Mouse (Mus musculus) liver, embryonic 16.5 days (tissue): ENCODE measurements at regions not wholly inside any gene's neighbourhood (a gene's known extent, or its start where the extent isn't known, plus 50 kb on each side); places are given as distances from the start of the nearest gene placed in this dataset.

Source experiments
- ATAC-seq: fragments of 200-750 bp; cut with Nextera tagmentation; 2 replicates; pipeline ENCODE4 v1.8.0; 2017; ENCODE audit warnings: low read depth, mild to moderate bottlenecking, moderate number of reproducible peaks, moderate library complexity
- H3K27ac ChIP-seq: fragments of 300-500 bp; sonication (generic); 2 replicates; pipeline ENCODE4 v1.5.1; 2014; ENCODE audit warnings: mild to moderate bottlenecking, low read length
- H3K27me3 ChIP-seq: fragments of 300-500 bp; sonication (generic); 2 replicates; pipeline ENCODE4 v1.6.1; 2014; ENCODE audit warnings: low read depth, low read length, mixed read lengths; ENCODE audit not compliant: control insufficient read depth, insufficient read depth
- H3K36me3 ChIP-seq: fragments of 300-500 bp; sonication (generic); 2 replicates; pipeline ENCODE4 v1.6.1; 2014; ENCODE audit warnings: mild to moderate bottlenecking; ENCODE audit not compliant: control insufficient read depth, insufficient read depth
- H3K4me1 ChIP-seq: fragments of 300-500 bp; sonication (generic); 2 replicates; pipeline ENCODE4 v1.6.1; 2014; ENCODE audit warnings: low read depth, low read length, mixed read lengths; ENCODE audit not compliant: control insufficient read depth
- H3K4me2 ChIP-seq: fragments of 300-500 bp; sonication (generic); 2 replicates; pipeline ENCODE4 v1.6.1; 2014; ENCODE audit warnings: low read depth, low read length, mixed read lengths
- H3K4me3 ChIP-seq: fragments of 300-500 bp; sonication (generic); 2 replicates; pipeline ENCODE4 v1.5.1; 2014; ENCODE audit warnings: low read depth, mild to moderate bottlenecking, low read length
- H3K9ac ChIP-seq: fragments of 300-500 bp; sonication (generic); 2 replicates; pipeline ENCODE4 v1.6.1; 2014; ENCODE audit warnings: low read depth, low read length
- H3K9me3 ChIP-seq: fragments of 300-500 bp; sonication (generic); replicated peaks from 2 replicates; pipeline ENCODE4 v1.6.1; 2016; ENCODE audit warnings: low read length; ENCODE audit not compliant: control insufficient read depth
- WGBS: fragments of 180-500 bp; shearing (Covaris S2); extraction: QIAGEN DNeasy Blood & Tissue Kit; methylation state at CpG from one replicate; pipeline ENCODE4 v1.1.7; 2014; ENCODE audit not compliant: insufficient replicate concordance; 5-methylcytosine and 5-hydroxymethylcytosine counted together

DNA sequence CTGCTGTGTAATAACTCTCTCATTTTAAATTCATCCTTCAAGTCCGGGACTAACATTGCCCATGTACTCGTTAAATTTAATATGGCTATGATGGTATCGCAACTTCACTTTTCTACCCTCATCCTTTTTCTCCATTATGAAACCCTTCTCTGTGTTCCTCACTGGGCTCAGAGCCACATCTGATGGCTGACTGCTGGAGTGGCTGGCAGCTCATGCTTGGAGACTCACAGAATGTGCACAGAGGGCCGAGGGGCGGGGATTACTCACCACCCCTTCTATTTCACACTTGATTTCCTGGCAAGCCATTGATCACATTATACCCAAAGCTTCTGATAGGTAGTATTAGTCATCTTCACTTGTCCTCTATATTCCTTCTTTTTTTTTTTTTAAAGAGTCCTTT lies 81.1 kb upstream of the Vwde start:
- no peaks in the 10 kb centered on the region for H3K9me3 ChIP-seq
- H3K9ac ChIP-seq = no peak overlapping the region
- no peak overlapping the region for H3K4me3 ChIP-seq
- no peaks in the 10 kb centered on the region for H3K36me3 ChIP-seq
- no peaks in the 10 kb centered on the region for H3K4me1 ChIP-seq
- no peaks in the 10 kb centered on the region for H3K27me3 ChIP-seq
- H3K4me2 ChIP-seq = no peak overlapping the region
- H3K27ac ChIP-seq = no peak overlapping the region
- ATAC-seq = no peak
- 64% methylated on average over 5 of the region's 5 CpGs for WGBS

GRCm38 (mm10) chr6:13298171-13298570 lies 73.4 kb upstream of the Vwde start:
- Histone ChIP-seq H3K4me3 (no peak overlapping the region), H3K36me3 (no peaks in the 10 kb centered on the region), H3K9me3 (no peaks in the 10 kb centered on the region), H3K4me1 (no peaks in the 10 kb centered on the region), H3K27me3 (no peaks in the 10 kb centered on the region), H3K9ac (no peak overlapping the region), H3K4me2 (no peak overlapping the region), H3K27ac (no peak overlapping the region)
- 64% methylated on average over 3 of the region's 3 CpGs for WGBS
- ATAC-seq = no peak

GRCm38 (mm10) chr6:13297110-13297509 lies 72.3 kb upstream of the Vwde start:
- no peaks in the 10 kb centered on the region for H3K36me3 ChIP-seq
- no peaks in the 10 kb centered on the region for H3K9me3 ChIP-seq
- no peak for ATAC-seq
- H3K9ac ChIP-seq = no peak overlapping the region
- no peak overlapping the region for H3K4me2 ChIP-seq
- WGBS = 45% methylated on average over 3 of the region's 3 CpGs
- no peak overlapping the region for H3K4me3 ChIP-seq
- no peaks in the 10 kb centered on the region for H3K27me3 ChIP-seq
- no peak overlapping the region for H3K27ac ChIP-seq
- H3K4me1 ChIP-seq = no peaks in the 10 kb centered on the region

GRCm38 (mm10) chr6:13296041-13296440 lies 71.3 kb upstream of the Vwde start:
- Histone ChIP-seq H3K4me1 (no peaks in the 10 kb centered on the region), H3K4me2 (no peak overlapping the region), H3K36me3 (no peaks in the 10 kb centered on the region), H3K27ac (no peak overlapping the region), H3K9me3 (no peaks in the 10 kb centered on the region), H3K4me3 (no peak overlapping the region), H3K27me3 (no peaks in the 10 kb centered on the region), H3K9ac (no peak overlapping the region)
- WGBS = 55% methylated on average over 2 of the region's 2 CpGs
- no peak for ATAC-seq

DNA sequence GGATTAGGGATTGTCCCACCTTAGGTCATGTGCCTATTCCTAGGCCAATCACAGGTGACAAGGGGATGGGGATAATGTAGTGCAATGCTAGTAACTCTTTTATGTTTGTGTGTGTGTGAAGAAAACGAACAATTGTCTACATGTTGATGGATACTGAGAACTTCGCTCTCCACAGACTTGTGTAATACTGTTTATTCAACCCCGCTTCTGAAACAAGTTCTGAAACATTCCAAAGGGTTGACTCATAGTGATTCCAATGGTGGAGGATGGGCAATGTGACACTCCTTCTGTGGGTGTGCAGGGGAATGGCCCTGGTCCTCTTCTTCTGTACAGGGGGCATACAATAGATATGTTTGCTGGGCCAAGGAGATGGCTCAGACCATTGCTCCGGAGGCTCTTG lies 69.6 kb upstream of the Vwde start:
- Histone ChIP-seq H3K9me3 (no peaks in the 10 kb centered on the region), H3K4me2 (no peak overlapping the region), H3K9ac (no peak overlapping the region), H3K4me1 (no peaks in the 10 kb centered on the region), H3K27me3 (no peaks in the 10 kb centered on the region), H3K36me3 (no peaks in the 10 kb centered on the region), H3K27ac (no peak overlapping the region), H3K4me3 (no peak overlapping the region)
- WGBS = 49% methylated on average over 4 of the region's 4 CpGs
- no peak for ATAC-seq

DNA sequence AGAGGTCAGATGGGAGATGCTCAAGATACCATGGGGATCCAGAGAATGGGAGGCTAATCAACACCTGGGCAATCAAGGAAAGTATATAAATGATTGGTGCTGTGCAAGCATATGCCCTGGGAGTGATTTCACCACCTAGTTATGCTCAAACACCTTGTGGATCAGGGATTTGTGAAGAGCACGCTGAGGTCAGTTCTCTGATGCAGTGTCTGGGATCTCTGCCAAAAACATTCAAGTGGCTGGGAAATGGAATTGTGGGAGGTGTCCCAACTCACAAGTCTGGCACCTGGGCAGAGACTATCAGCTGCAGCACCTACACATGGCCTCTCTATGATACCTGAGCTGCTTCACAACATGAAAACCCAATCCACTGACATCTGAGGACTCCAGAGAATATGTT lies 63.7 kb upstream of the Vwde start:
- H3K9ac ChIP-seq = no peak overlapping the region
- no peaks in the 10 kb centered on the region for H3K9me3 ChIP-seq
- no peaks in the 10 kb centered on the region for H3K4me1 ChIP-seq
- H3K36me3 ChIP-seq = no peaks in the 10 kb centered on the region
- no peak overlapping the region for H3K4me3 ChIP-seq
- peak; percentile 24; the same call in 1 of the 2 replicates for ATAC-seq
- 58% methylated on average over 1 of the region's 1 CpGs for WGBS
- H3K27ac ChIP-seq = no peak overlapping the region
- H3K4me2 ChIP-seq = no peak overlapping the region
- no peaks in the 10 kb centered on the region for H3K27me3 ChIP-seq

DNA sequence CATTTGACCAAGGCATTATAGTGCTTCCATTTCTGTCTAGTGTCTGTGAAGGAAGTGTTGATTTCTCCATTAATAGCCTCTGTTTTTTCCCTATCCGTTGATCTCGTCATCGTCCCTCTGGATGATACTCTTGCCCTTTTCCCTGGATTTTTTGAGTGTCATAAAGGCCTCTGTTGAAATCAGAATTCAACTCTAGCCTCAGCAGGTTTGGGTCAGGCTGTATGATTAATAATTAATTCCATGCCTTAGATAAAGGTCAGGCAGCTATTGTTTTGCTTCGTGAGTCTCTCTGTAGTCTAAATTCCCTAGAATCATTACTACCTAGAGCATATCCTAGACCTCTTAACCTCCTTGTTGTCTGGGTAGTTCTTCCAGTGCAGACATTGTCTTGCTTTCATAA lies 63.0 kb upstream of the Vwde start:
- 59% methylated on average over 4 of the region's 4 CpGs for WGBS
- Histone ChIP-seq H3K36me3 (no peaks in the 10 kb centered on the region), H3K27me3 (no peaks in the 10 kb centered on the region), H3K4me3 (no peak overlapping the region), H3K9ac (no peak overlapping the region), H3K4me1 (no peaks in the 10 kb centered on the region), H3K4me2 (no peak overlapping the region), H3K9me3 (no peaks in the 10 kb centered on the region), H3K27ac (no peak overlapping the region)
- no peak for ATAC-seq

- Histone ChIP-seq H3K4me1 (no peaks in the 10 kb centered on the region), H3K27me3 (no peaks in the 10 kb centered on the region), H3K27ac (no peak overlapping the region), H3K9me3 (no peaks in the 10 kb centered on the region), H3K4me2 (no peak overlapping the region), H3K36me3 (no peaks in the 10 kb centered on the region), H3K9ac (no peak overlapping the region), H3K4me3 (no peak overlapping the region)
- 41% methylated on average over 6 of the region's 6 CpGs for WGBS
- ATAC-seq = no peak
These were observed 61.9 kb upstream of the Vwde start for GRCm38 (mm10) chr6:13286542-13287273.

GRCm38 (mm10) chr6:13280835-13281234 lies 56.1 kb upstream of the Vwde start:
- 0% methylated on average over 3 of the region's 3 CpGs for WGBS
- Histone ChIP-seq H3K4me3 (no peak overlapping the region), H3K4me2 (no peak overlapping the region), H3K4me1 (no peaks in the 10 kb centered on the region), H3K9ac (no peak overlapping the region), H3K9me3 (no peaks in the 10 kb centered on the region), H3K36me3 (no peaks in the 10 kb centered on the region), H3K27me3 (no peaks in the 10 kb centered on the region), H3K27ac (no peak overlapping the region)
- ATAC-seq = no peak
